ENCODE assay signal across 21 mouse cellular contexts in the genomic region with DNA sequence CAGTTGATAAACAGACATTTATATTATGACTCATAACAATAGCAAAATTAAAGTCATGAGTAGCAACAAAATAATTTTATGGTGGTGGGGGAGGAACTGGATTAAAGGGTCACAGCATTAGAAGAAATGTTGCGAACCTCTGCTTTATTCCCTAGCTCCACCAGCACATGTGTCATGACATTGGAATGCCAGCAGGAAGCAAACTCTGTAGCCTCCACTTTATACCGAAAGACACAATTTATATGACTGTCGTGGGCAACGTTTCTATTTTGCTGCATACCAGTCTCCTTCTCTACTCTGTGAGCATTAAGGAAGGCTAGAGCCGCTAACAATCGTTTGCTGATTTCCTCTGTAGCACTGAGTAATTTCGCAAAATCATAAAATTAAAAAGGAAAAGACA. TPM values are rescaled to one million over a fixed set of nuclear protein-coding genes. Genes with fewer than 3 reads are reported as not detected.
A peak's percentile ranks its signal among the peaks of the same experiment; 100 is the strongest.
DNase-seq lines count a peak whose midpoint lies in the region; ATAC-seq and TF ChIP-seq lines count a peak whose summit lies in the region.
"Had no signal": no experiment of that assay in that cellular context is flagged by ENCODE, and none has a peak within 500 bp of the region (broad histone marks: within the 10 kb centered on the region; RNA-seq: fewer than 3 reads in every experiment).

No protein-coding gene starts in this region.

- peak overlapping the region; percentile 61 for H3K27ac ChIP-seq in heart, embryonic 16.5 days (ENCODE audit: low read length)
- H3K27ac ChIP-seq in lung, embryonic 14.5 days (ENCODE audit: low read depth), result peak overlapping the region; percentile 15; the same call in 1 of the 2 replicates
- peak overlapping the region; percentile 91 for H3K27ac ChIP-seq in stomach, embryonic 16.5 days (ENCODE audit: low read length)
- H3K27ac ChIP-seq in liver, postnatal 0 days (ENCODE audit: low read depth), result no peak overlapping the region
- H3K27ac ChIP-seq: forebrain, embryonic 10.5 days; hindbrain, embryonic 10.5 days had no signal

- peak overlapping the region; percentile 18 for H3K4me2 ChIP-seq in heart, embryonic 16.5 days (ENCODE audit: low read depth, low read length)
- no peak overlapping the region for H3K4me2 ChIP-seq in lung, embryonic 14.5 days
- 0 out of 2 replicates have a peak overlapping the region, but pooled peaks have one; percentile 15 for H3K4me2 ChIP-seq in stomach, embryonic 16.5 days (ENCODE audit: low read depth, low read length)
- no peak overlapping the region for H3K4me2 ChIP-seq in liver, postnatal 0 days (ENCODE audit: low read depth, low read length)
- H3K4me2 ChIP-seq: embryonic facial prominence, embryonic 15.5 days; limb, embryonic 15.5 days had no signal

- no peaks in the 10 kb centered on the region for H3K27me3 ChIP-seq in heart, embryonic 16.5 days (ENCODE audit: control insufficient read depth, insufficient read depth, low read length)
- H3K27me3 ChIP-seq in lung, embryonic 14.5 days (ENCODE audit: insufficient read depth, low read length), result no peaks in the 10 kb centered on the region
- H3K27me3 ChIP-seq in stomach, embryonic 16.5 days (ENCODE audit: control insufficient read depth, insufficient read depth, low read length), result no peaks in the 10 kb centered on the region
- H3K27me3 ChIP-seq in liver, postnatal 0 days (ENCODE audit: insufficient read depth, low read length), result no peaks in the 10 kb centered on the region
- H3K27me3 ChIP-seq: embryonic facial prominence, embryonic 15.5 days; limb, embryonic 15.5 days had no signal

- H3K36me3 ChIP-seq in heart, embryonic 16.5 days (ENCODE audit: control insufficient read depth, insufficient read depth), result no peaks in the 10 kb centered on the region
- no peaks in the 10 kb centered on the region for H3K36me3 ChIP-seq in lung, embryonic 14.5 days (ENCODE audit: insufficient read depth)
- H3K36me3 ChIP-seq in stomach, embryonic 16.5 days (ENCODE audit: control insufficient read depth, insufficient read depth, low read length), result no peaks in the 10 kb centered on the region
- no peaks in the 10 kb centered on the region for H3K36me3 ChIP-seq in liver, postnatal 0 days (replicated peaks; ENCODE audit: insufficient read depth, low read length)
- H3K36me3 ChIP-seq: embryonic facial prominence, embryonic 15.5 days; forebrain, embryonic 10.5 days; hindbrain, embryonic 10.5 days; limb, embryonic 15.5 days had no signal

- WGBS in heart, embryonic 16.5 days, result 38% methylated on average over 7 of the region's 7 CpGs
- 45% methylated on average over 7 of the region's 7 CpGs for WGBS in lung, embryonic 14.5 days
- 42% methylated on average over 7 of the region's 7 CpGs for WGBS in stomach, embryonic 16.5 days
- WGBS in liver, postnatal 0 days (ENCODE audit: insufficient replicate concordance), result 63% methylated on average over 7 of the region's 7 CpGs

- H3K4me3 ChIP-seq in heart, embryonic 16.5 days (ENCODE audit: low read length), result no peak overlapping the region
- no peak overlapping the region for H3K4me3 ChIP-seq in lung, embryonic 14.5 days (ENCODE audit: low read depth, low read length)
- H3K4me3 ChIP-seq in stomach, embryonic 16.5 days (replicated peaks; ENCODE audit: low read length), result no peak overlapping the region
- H3K4me3 ChIP-seq in liver, postnatal 0 days (ENCODE audit: low read depth, low read length), result no peak overlapping the region
- H3K4me3 ChIP-seq: embryonic facial prominence, embryonic 15.5 days; forebrain, embryonic 10.5 days; hindbrain, embryonic 10.5 days; limb, embryonic 15.5 days; megakaryocyte, embryonic 14.5 days had no signal

- TF ChIP-seq EP300 in liver, postnatal 0 days (IDR thresholded peaks at IDR 0.05; ENCODE audit: low read depth), result no peak

- peak; percentile 9 for DNase-seq in adrenal gland, postnatal 14 days
- DNase-seq in adrenal gland, adult 2 months, result no peak
- DNase-seq in heart, adult 8-10 months (ENCODE audit: low spot score), result no peak
- peak; percentile 45 for DNase-seq in lung, embryonic 14.5 days
- no peak for DNase-seq in lung, postnatal 14 days
- no peak for DNase-seq in liver, postnatal 0 days
- DNase-seq: cerebellum, postnatal 10 days; embryo, embryonic 11 days; gastrocnemius, postnatal 10 days; kidney, postnatal 25 days; layer of hippocampus, adult 9-11 months; thymus, postnatal 4 days had no signal

- no peak for TF ChIP-seq CTCF in lung, embryonic 14.5 days (IDR thresholded peaks at IDR 0.05; ENCODE audit: low read depth)
- TF ChIP-seq CTCF in liver, postnatal 0 days (IDR thresholded peaks at IDR 0.05; ENCODE audit: low read depth), result no peak

- H3K4me1 ChIP-seq in heart, embryonic 16.5 days (ENCODE audit: control insufficient read depth, insufficient read depth, low read length), result peaks cover 26% of the 10 kb centered on the region
- H3K4me1 ChIP-seq in lung, embryonic 14.5 days (ENCODE audit: insufficient read depth), result peaks cover 3% of the 10 kb centered on the region; the same call in 1 of the 2 replicates
- peaks cover 24% of the 10 kb centered on the region for H3K4me1 ChIP-seq in stomach, embryonic 16.5 days (ENCODE audit: control insufficient read depth, insufficient read depth, low read length)
- peaks cover 4% of the 10 kb centered on the region; the same call in 1 of the 2 replicates for H3K4me1 ChIP-seq in liver, postnatal 0 days (ENCODE audit: insufficient read depth)

- H3K9me3 ChIP-seq in heart, embryonic 16.5 days (replicated peaks; ENCODE audit: control insufficient read depth, low read length), result no peaks in the 10 kb centered on the region
- no peaks in the 10 kb centered on the region for H3K9me3 ChIP-seq in lung, embryonic 14.5 days (ENCODE audit: low read depth, low read length)
- no peaks in the 10 kb centered on the region for H3K9me3 ChIP-seq in stomach, embryonic 16.5 days (replicated peaks; ENCODE audit: control insufficient read depth, low read length)
- no peaks in the 10 kb centered on the region for H3K9me3 ChIP-seq in liver, postnatal 0 days (ENCODE audit: low read length)
- H3K9me3 ChIP-seq: embryonic facial prominence, embryonic 15.5 days; forebrain, embryonic 10.5 days; hindbrain, embryonic 10.5 days; limb, embryonic 15.5 days; megakaryocyte, embryonic 14.5 days had no signal

- no peak overlapping the region for H3K9ac ChIP-seq in heart, embryonic 16.5 days (ENCODE audit: low read length)
- no peak overlapping the region for H3K9ac ChIP-seq in lung, embryonic 14.5 days
- no peak overlapping the region for H3K9ac ChIP-seq in stomach, embryonic 16.5 days (ENCODE audit: low read length)
- H3K9ac ChIP-seq in liver, postnatal 0 days (replicated peaks), result no peak overlapping the region
- H3K9ac ChIP-seq: embryonic facial prominence, embryonic 15.5 days; limb, embryonic 15.5 days had no signal

- 0 out of 2 replicates have a peak, but pooled peaks have one; percentile 46 for ATAC-seq in heart, embryonic 16.5 days (replicated peaks; ENCODE audit: extremely low read depth, insufficient read depth, low FRiP score)
- peak; percentile 61 for ATAC-seq in lung, embryonic 14.5 days (ENCODE audit: insufficient read depth)
- no peak for ATAC-seq in stomach, embryonic 16.5 days (ENCODE audit: insufficient read depth, low FRiP score)
- no peak for ATAC-seq in liver, postnatal 0 days
- ATAC-seq: midbrain, embryonic 16.5 days had no signal

RNA-seq across cellular contexts. Expression of gene Tmtc2, which starts 51.8 kb away (rescaled TPM):
- 9.1 and 11.7 TPM in 2 replicates for total RNA-seq in adrenal gland, postnatal 14 days (2021)
- 1 to 10 TPM; 3.3 to 7.4 TPM for total RNA-seq in adrenal gland, adult 2 months (2021)
- polyA plus RNA-seq in adrenal gland, adult 2 months (2012; rRNA removed), result 0.31 and 0.85 TPM in 2 replicates
- polyA plus RNA-seq in heart, embryonic 16.5 days (2015; fragmentation: Nextera tagmentation; extraction: Ambion mirVana), result 2.1 and 2.9 TPM in 2 replicates
- 1 to 10 TPM; 3.4 to 6.5 (median 4.2) TPM for total RNA-seq in heart, adult 8-10 months (2022)
- polyA plus RNA-seq in lung, embryonic 14.5 days (2014; fragmentation: Nextera tagmentation; extraction: Ambion mirVana), result 6.9 and 7.9 TPM in 2 replicates
- polyA plus RNA-seq in stomach, embryonic 16.5 days (2015; fragmentation: Nextera tagmentation; extraction: Ambion mirVana), result 8.9 and 9.6 TPM in 2 replicates
- 1.3 and 1.6 TPM in 2 replicates for polyA plus RNA-seq in liver, postnatal 0 days (2015; fragmentation: Nextera tagmentation; extraction: Ambion mirVana)
- total RNA-seq: MEL had no signal

Comparison
In these comparisons a context has a peak if more than half of its experiments do, and no peak if none do; other contexts are left out.
1. DNase-seq: peak in adrenal gland, postnatal 14 days (single experiment) and lung, embryonic 14.5 days (single experiment); none in adrenal gland, adult 2 months (single experiment), heart, adult 8-10 months (single experiment), lung, postnatal 14 days (single experiment) and liver, postnatal 0 days (single experiment).
2. ATAC-seq: peak in heart, embryonic 16.5 days (single experiment) and lung, embryonic 14.5 days (single experiment); none in stomach, embryonic 16.5 days (single experiment) and liver, postnatal 0 days (single experiment).
3. H3K4me2 ChIP-seq: peak in heart, embryonic 16.5 days (single experiment) and stomach, embryonic 16.5 days (single experiment); none in lung, embryonic 14.5 days (single experiment) and liver, postnatal 0 days (single experiment).